Mouse (Mus musculus): ENCODE measurements around the gene Elp5.

DNA sequence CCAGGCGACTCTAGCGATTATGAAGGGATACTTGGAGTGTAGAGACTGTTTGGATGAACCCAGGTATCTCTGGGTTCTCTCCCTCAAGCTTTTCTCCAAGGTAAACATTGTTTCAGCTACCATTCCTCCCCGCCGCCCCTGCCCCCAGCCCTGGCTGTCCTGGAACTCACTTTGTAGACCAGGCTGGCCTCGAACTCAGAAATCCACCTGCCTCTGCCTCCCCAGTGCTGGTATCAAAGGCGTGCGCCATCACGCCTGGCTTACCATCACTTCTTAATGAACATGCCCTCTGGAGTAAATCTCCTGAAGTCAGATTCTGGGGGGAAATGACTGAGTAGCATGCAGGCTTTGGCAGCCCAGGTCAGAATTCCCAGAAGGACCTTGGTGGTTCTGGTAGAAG lies at the start of gene Elp5:
- TF ChIP-seq CTCF (IDR thresholded peaks at IDR 0.05; ENCODE audit: control insufficient read depth, insufficient read depth, low read length) (no peak), POLR2A (IDR thresholded peaks at IDR 0.05; ENCODE audit: borderline replicate concordance, control insufficient read depth, low read depth, low read length) (no peak)
